Mouse (Mus musculus) stomach, embryonic 14.5 days (tissue): ENCODE measurements around the gene Snap91. TPM values are rescaled to one million over a fixed set of nuclear protein-coding genes. Genes with fewer than 3 reads are reported as not detected.

Experiments used
- ATAC-seq: fragments of 200-750 bp; cut with Nextera tagmentation; 2 replicates; pipeline ENCODE4 v1.8.0; 2017; ENCODE audit warnings: low read depth, moderate TSS enrichment; ENCODE audit not compliant: insufficient number of reproducible peaks, insufficient read depth, low FRiP score
- H3K27ac ChIP-seq: fragments of 300-500 bp; sonication (generic); 2 replicates; pipeline ENCODE4 v1.5.1; 2014; ENCODE audit warnings: mild to moderate bottlenecking, low read length, moderate library complexity, mixed read lengths
- H3K27me3 ChIP-seq: fragments of 300-500 bp; sonication (generic); 2 replicates; pipeline ENCODE4 v1.6.1; 2014; ENCODE audit warnings: low read length, control low read depth, mixed read lengths; ENCODE audit not compliant: control insufficient read depth, insufficient read depth
- H3K36me3 ChIP-seq: fragments of 300-500 bp; sonication (generic); 2 replicates; pipeline ENCODE4 v1.6.1; 2014; ENCODE audit warnings: mild to moderate bottlenecking, control low read depth, low read length, moderate library complexity, mixed read lengths; ENCODE audit not compliant: control insufficient read depth, insufficient read depth
- H3K4me1 ChIP-seq: fragments of 300-500 bp; sonication (generic); 2 replicates; pipeline ENCODE4 v1.6.1; 2014; ENCODE audit warnings: low read length, control low read depth, mixed read lengths; ENCODE audit not compliant: control insufficient read depth, insufficient read depth
- H3K4me2 ChIP-seq: fragments of 300-500 bp; sonication (generic); replicated peaks from 2 replicates; pipeline ENCODE4 v1.6.1; 2014; ENCODE audit warnings: low read depth, low read length, control low read depth
- H3K4me3 ChIP-seq: fragments of 300-500 bp; sonication (generic); 2 replicates; pipeline ENCODE4 v1.5.1; 2014; ENCODE audit warnings: low read depth, low read length, control low read depth
- H3K9ac ChIP-seq: fragments of 300-500 bp; sonication (generic); replicated peaks from 2 replicates; pipeline ENCODE4 v1.6.1; 2014; ENCODE audit warnings: low read depth, mild to moderate bottlenecking, control low read depth, low read length, moderate library complexity, mixed read lengths
- H3K9me3 ChIP-seq: fragments of 300-500 bp; sonication (generic); 2 replicates; pipeline ENCODE4 v1.6.1; 2016; ENCODE audit warnings: low read depth, low read length, control low read depth; ENCODE audit not compliant: control insufficient read depth
- WGBS: fragments of 180-500 bp; shearing (Covaris S2); extraction: QIAGEN DNeasy Blood & Tissue Kit; methylation state at CpG from one replicate; pipeline ENCODE4 v1.1.7; 2014; 5-methylcytosine and 5-hydroxymethylcytosine counted together
- polyA plus RNA-seq: library from polyadenylated mRNA; unstranded; fragments of >200 nt; fragmentation: Nextera tagmentation; extraction: Ambion mirVana; gene quantifications from 2 replicates; pipeline ENCODE4 v1.2.1, GENCODE M21; 2014

Gene Snap91
- 4.5 and 4.9 TPM in 2 replicates for polyA plus RNA-seq

DNA sequence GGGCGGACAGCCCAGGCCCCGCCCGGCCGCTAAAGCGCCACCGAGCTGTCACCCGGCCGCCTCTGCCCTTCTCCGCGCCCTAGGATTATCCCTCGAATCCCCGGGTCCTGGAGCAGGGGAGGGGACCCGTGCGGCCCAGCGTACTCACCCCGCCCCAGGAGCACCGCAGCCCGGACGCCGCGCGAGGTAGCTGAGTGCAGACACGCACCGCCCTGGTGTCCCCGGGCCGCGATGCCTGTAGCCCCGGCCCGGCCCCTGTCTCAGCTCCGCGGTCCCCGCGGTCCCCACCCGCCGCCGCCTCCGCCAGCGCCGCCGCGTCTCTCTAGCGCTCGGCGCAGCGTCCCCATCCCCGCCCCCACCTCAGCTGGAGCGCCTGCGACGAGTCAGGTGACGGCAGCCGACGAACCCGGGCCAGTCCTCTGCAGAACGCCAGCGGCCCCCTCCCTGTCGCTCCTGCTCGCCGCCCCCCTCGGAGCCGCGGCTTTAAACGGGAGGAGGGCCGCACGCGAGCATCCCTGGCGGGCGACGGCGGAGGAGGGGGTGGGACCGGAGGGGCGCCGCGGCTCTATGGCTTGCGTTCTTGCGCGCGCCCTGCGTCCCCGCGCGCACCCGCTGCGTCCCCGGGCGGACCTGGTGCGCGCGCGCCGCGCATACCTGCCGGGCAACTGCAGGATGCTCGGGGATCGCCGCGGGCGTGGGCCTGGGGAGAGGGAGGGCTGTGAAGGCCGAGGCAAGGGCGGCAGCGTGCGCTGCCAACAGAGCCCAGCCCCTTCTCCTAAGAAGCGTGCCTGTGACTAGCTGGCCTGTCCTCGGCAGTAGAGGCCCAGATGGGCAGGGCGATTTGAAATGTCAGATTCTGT is at the start of gene Snap91:
Gene Snap91 (minus strand): TSS at position 542 of the 860 bp plus-strand sequence.
- H3K4me1 ChIP-seq = peaks cover 4% of the 10 kb centered on the region; the same call in 1 of the 2 replicates
- H3K4me2 ChIP-seq = peak within 1 kb of the TSS; percentile 99
- no peaks in the 10 kb centered on the region for H3K36me3 ChIP-seq
- peaks cover 32% of the 10 kb centered on the region for H3K27me3 ChIP-seq
- 1% methylated on average over 90 of the region's 104 CpGs for WGBS
- ATAC-seq = peak; percentile 73
- H3K9me3 ChIP-seq = no peaks in the 10 kb centered on the region
- no peak within 1 kb of the TSS for H3K9ac ChIP-seq
- no peak within 1 kb of the TSS for H3K27ac ChIP-seq
- H3K4me3 ChIP-seq = peak within 1 kb of the TSS; percentile 65

DNA sequence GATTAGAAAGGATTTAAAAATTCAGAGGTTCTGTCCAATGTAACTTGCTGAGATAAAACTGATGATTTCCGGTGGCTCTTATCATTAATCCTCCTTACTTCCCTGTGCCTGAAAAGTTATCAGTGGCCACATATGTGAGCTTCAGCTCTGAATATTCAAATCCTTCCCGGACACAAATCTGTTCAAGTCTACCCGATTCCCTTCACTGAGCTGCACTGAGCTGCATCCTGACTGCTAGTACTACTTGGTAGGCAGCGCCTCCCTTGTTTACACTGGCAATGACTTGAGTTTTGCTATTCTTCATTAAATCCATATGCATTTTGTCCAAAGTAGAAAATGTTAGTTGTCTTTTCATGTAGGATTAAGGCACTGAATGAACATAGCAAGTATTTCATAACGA is 46.1 kb upstream of the Snap91 start:
- no peaks in the 10 kb centered on the region for H3K4me1 ChIP-seq
- no peak overlapping the region for H3K4me3 ChIP-seq
- H3K4me2 ChIP-seq = no peak overlapping the region
- no peak overlapping the region for H3K9ac ChIP-seq
- H3K27me3 ChIP-seq = no peaks in the 10 kb centered on the region
- H3K27ac ChIP-seq = no peak overlapping the region
- no peaks in the 10 kb centered on the region for H3K9me3 ChIP-seq
- H3K36me3 ChIP-seq = no peaks in the 10 kb centered on the region
- WGBS = 78% methylated on average over 5 of the region's 5 CpGs
- ATAC-seq = no peak

DNA sequence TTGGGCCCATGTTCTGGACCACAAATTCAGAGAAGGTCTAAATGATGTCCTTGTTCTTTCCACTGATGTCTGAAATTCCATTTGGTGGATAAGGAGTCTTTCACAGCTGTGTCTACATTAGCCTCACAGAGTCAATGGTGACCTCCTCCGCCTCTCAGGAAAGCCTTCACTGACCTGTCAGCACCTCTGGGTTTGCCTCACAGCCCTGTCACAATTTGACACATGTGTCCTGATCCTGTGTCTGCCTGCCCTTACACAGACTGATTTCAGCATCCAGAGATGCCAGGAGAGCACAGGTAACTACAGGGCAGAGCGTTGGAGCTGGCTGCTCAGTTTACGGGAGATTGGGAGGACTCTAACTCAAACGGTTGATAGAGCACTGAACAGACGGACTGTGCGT is 45.2 kb upstream of the Snap91 start:
- Histone ChIP-seq H3K4me1 (no peaks in the 10 kb centered on the region), H3K9ac (no peak overlapping the region), H3K9me3 (no peaks in the 10 kb centered on the region), H3K36me3 (no peaks in the 10 kb centered on the region), H3K4me3 (no peak overlapping the region), H3K27me3 (no peaks in the 10 kb centered on the region), H3K27ac (no peak overlapping the region), H3K4me2 (no peak overlapping the region)
- 70% methylated on average over 6 of the region's 6 CpGs for WGBS
- ATAC-seq = no peak

DNA sequence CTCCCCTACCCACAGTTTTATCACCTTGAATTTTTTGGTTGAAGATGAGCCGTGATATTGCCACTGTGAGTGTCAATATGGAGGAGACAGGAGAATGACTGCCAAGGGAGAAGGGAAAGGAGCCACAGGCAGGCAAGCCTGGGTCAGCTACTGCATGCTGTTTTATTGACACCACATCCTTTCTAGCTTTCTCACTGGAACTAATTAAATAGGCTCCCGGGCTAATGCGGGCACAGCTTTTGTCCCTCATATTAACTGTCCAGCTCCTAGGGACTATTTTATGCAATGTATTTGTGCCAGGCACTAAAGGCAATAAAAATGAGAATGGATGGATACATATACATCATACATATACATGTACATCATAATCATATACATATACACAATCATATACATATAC is 42.0 kb upstream of the Snap91 start:
- Histone ChIP-seq H3K36me3 (no peaks in the 10 kb centered on the region), H3K4me2 (no peak overlapping the region), H3K9ac (no peak overlapping the region), H3K27ac (no peak overlapping the region), H3K4me3 (no peak overlapping the region), H3K9me3 (no peaks in the 10 kb centered on the region), H3K27me3 (no peaks in the 10 kb centered on the region), H3K4me1 (no peaks in the 10 kb centered on the region)
- 92% methylated on average over 3 of the region's 3 CpGs for WGBS
- no peak for ATAC-seq

DNA sequence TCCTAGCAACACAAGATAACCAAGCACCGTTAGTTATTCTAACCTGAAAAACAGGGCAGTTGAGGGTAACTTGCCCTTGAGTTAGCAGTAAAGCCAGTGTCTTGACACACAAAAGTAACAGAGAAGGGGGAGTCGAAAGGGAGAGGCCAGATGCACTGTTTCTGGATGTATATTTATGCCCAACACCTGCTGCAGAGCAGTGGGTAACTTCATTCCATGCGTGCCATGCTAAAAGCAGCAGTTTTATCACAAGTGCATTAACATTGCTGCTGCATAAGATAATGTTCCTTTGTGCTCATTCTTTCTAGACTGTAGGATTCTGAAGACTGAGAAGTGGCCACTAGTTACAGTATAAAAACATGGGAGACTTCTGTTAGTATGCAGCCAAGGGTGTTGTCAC is 36.1 kb upstream of the Snap91 start:
- Histone ChIP-seq H3K36me3 (no peaks in the 10 kb centered on the region), H3K4me3 (no peak overlapping the region), H3K4me2 (no peak overlapping the region), H3K27me3 (no peaks in the 10 kb centered on the region), H3K27ac (no peak overlapping the region), H3K9ac (no peak overlapping the region), H3K4me1 (no peaks in the 10 kb centered on the region), H3K9me3 (no peaks in the 10 kb centered on the region)
- no peak for ATAC-seq
- WGBS = 66% methylated on average over 3 of the region's 3 CpGs

DNA sequence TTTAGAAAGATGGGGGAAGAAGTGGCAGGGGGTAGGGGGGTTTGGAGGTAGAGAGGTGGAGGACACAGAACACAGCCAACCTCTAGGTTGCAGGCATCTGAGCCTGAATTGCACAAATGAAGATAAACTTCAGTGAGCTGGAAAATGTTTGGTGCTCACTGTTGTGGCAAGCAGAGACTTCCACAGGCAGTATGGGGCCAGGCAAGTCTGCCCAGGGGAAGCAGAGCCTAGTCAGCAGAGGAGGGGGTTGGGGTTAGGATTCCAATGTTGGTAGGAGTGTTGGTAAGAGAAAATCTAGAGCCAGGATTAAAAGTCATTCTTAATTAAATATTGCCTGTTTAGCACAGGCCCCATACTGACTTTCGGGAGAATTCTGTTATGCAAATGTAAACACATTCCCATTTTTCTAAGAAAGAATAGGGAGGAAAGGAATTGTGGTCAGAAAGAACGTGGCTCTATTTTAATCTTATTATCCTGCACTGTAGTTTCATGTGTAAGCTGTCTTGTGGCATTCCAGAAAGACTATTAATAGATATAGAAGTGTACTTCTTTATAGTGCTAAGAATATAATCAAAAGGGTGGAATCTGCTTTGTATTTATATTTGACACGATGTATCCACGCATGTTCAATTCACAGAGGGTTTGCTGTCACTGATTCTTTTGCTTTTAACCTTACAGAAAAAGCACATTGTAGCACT is 19.2 kb upstream of the Snap91 start:
- Histone ChIP-seq H3K27me3 (no peaks in the 10 kb centered on the region), H3K4me2 (no peak overlapping the region), H3K9me3 (no peaks in the 10 kb centered on the region), H3K4me1 (no peaks in the 10 kb centered on the region), H3K9ac (no peak overlapping the region), H3K27ac (no peak overlapping the region), H3K4me3 (no peak overlapping the region), H3K36me3 (no peaks in the 10 kb centered on the region)
- WGBS = 57% methylated on average over 4 of the region's 4 CpGs
- no peak for ATAC-seq

DNA sequence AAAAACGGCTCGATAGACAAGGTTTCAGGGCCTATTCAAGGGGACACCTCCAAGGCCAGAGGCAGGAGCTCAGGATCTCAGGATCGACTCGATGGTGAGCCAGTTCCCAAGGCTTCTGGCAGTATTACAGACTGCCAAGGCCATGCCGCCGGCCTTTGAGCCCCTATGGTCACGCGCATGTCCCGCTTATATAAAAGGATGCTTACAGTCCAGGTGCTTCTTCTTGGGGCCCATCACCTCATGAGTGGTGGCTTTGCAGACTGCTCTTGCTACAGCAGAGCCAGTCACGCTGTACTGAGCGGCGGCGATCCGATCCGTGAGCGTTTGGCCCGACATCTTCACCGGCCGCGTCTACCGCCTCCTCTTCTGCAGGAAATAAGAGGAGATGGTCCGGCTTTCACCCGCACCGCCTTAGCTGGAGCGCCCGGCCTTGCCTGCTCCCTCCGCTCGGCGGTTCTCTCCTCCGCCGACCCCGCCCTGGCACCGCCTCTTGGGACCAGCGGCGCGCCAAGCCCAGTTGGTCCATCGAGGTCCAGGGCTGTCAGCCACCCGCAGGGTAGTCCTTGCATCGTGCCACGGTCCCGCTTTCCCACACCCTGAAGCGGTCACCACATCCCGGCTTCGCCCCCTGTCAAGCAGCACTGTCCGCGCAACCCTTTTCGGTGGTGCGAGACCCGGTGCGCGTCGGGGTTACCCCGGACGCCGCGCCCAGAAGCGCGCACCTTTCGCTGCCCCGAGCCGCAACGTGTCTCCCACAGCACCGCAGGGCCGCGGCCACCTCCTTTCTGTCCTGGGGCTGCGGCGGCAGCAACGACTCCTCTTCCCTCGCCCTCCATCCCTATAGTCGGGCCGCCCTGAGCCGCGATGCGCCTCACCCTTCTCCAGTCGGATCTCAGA is 990 bp downstream of the Snap91 start:
- ATAC-seq = peak; percentile 31; the same call in 1 of the 2 replicates

DNA sequence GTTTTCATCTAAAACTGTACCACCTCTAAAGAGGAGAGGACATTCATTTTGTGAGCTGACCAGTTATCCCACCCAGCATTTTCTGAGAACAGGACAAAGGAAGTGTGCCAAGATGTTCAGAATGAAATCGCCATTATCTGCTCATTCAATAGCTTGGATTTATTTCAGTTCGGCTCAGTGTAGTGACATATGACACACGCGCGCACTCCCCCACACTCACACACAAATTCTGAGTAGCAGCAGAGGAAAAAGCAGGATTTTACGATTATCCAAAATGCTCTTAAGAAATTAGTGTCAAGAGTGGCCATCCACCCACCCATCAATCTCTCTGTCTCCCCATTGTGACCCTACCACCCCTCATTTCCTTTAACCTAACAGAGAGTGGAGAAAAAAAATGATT is 1.7 kb downstream of the Snap91 start:
- H3K27ac ChIP-seq = no peak overlapping the region
- H3K9ac ChIP-seq = no peak overlapping the region
- WGBS = 65% methylated on average over 6 of the region's 6 CpGs
- peaks cover 32% of the 10 kb centered on the region for H3K27me3 ChIP-seq
- H3K4me2 ChIP-seq = peak overlapping the region; percentile 99; the same call in 1 of the 2 replicates
- H3K4me1 ChIP-seq = peaks cover 4% of the 10 kb centered on the region; the same call in 1 of the 2 replicates
- ATAC-seq = no peak
- no peaks in the 10 kb centered on the region for H3K9me3 ChIP-seq
- H3K4me3 ChIP-seq = no peak overlapping the region
- H3K36me3 ChIP-seq = no peaks in the 10 kb centered on the region

More for the DNA sequence above, 990 bp downstream of the Snap91 start:
- no peak overlapping the region for H3K9ac ChIP-seq
- peak overlapping the region; percentile 99 for H3K4me2 ChIP-seq
- peaks cover 32% of the 10 kb centered on the region for H3K27me3 ChIP-seq
- no peaks in the 10 kb centered on the region for H3K9me3 ChIP-seq
- 1% methylated on average over 75 of the region's 75 CpGs for WGBS
- no peaks in the 10 kb centered on the region for H3K36me3 ChIP-seq
- peak overlapping the region; percentile 65 for H3K4me3 ChIP-seq
- no peak overlapping the region for H3K27ac ChIP-seq
- peaks cover 4% of the 10 kb centered on the region; the same call in 1 of the 2 replicates for H3K4me1 ChIP-seq
